Mouse (Mus musculus): ENCODE results near the gene Ptpru.

DNA sequence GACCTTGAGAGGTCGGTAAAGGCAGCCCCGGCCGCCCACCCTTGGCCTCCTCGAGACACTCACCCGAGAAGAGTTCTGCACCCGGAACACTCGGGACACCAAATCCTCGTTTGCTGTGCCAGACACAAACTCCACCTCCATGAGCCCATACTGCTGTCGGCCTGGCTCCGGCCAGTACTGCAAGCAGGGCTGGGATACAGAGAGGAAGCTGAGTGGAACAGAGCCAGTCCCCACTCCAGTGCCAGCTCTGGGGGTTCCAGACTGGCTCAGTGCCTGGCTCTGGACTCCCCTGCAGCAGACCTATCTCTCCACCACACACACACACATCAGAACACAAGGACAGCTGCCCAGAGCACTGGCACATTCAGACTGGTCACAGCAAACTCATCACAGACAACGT is 66.7 kb downstream of the Ptpru start:
- TF ChIP-seq POLR2A (IDR thresholded peaks at IDR 0.05; ENCODE audit: borderline replicate concordance, low read depth, low read length) (no peak), CTCF (IDR thresholded peaks at IDR 0.05; ENCODE audit: low read depth, low read length) (no peak)

Data from bone marrow macrophage, adult 2 months (primary cell).